Mouse (Mus musculus) MEL (cell line): ENCODE measurements around the gene Srrm2. TPM values are rescaled to one million over a fixed set of nuclear protein-coding genes. Genes with fewer than 3 reads are reported as not detected.

Experiments used
- DNase-seq: peaks from one replicate; pipeline ENCODE4 v3.0.0; 2011; ENCODE audit warnings: low read depth, low spot score
- H3K27ac ChIP-seq: 2 replicates; pipeline ENCODE4 v1.5.1; 2012; ENCODE audit warnings: low read depth, mild to moderate bottlenecking, control low read depth, low read length, moderate library complexity; ENCODE audit not compliant: control insufficient read depth
- H3K27me3 ChIP-seq, 2 experiments: fragments of 150-350 bp in 1 of 2; sonication (generic) in 1 of 2; 2 replicates each; pipeline ENCODE4 v1.6.1; 2012; ENCODE audit warnings: low read length in 2 of 2, mild to moderate bottlenecking in 2 of 2, improper control_type of control experiment in 1 of 2, moderate library complexity in 1 of 2; ENCODE audit not compliant: insufficient read depth in 2 of 2, control insufficient read depth in 1 of 2
- H3K36me3 ChIP-seq, 2 experiments: 2 replicates each; pipeline ENCODE4 v1.6.1; 2012 to 2014; ENCODE audit warnings: low read length in 2 of 2, improper control_type of control experiment in 1 of 2, inconsistent platforms in 1 of 2, mild to moderate bottlenecking in 1 of 2; ENCODE audit not compliant: insufficient read depth in 2 of 2, control insufficient read depth in 1 of 2
- H3K4me1 ChIP-seq, 2 experiments: fragments of 150-350 bp in 1 of 2; sonication (generic) in 1 of 2; 2 replicates each; pipeline ENCODE4 v1.6.1; 2012; ENCODE audit warnings: low read length in 2 of 2, improper control_type of control experiment in 1 of 2, mild to moderate bottlenecking in 1 of 2; ENCODE audit not compliant: insufficient read depth in 2 of 2, control insufficient read depth in 1 of 2
- H3K4me3 ChIP-seq, 2 experiments: fragments of 150-350 bp in 1 of 2; sonication (generic) in 1 of 2; 2 replicates each; pipeline ENCODE4 v1.5.1; 2012; ENCODE audit warnings: low read depth in 2 of 2, low read length in 2 of 2, mild to moderate bottlenecking in 2 of 2, moderate library complexity in 2 of 2, control low read depth in 1 of 2, improper control_type of control experiment in 1 of 2; ENCODE audit not compliant: control insufficient read depth in 1 of 2, insufficient read depth in 1 of 2
- H3K79me2 ChIP-seq: 2 replicates; pipeline ENCODE4 v1.6.1; 2012; ENCODE audit warnings: mild to moderate bottlenecking, low read length, moderate library complexity; ENCODE audit not compliant: control insufficient read depth, poor library complexity, insufficient read depth
- H3K9ac ChIP-seq: 2 replicates; pipeline ENCODE4 v1.6.1; 2012; ENCODE audit warnings: low read depth, mild to moderate bottlenecking, control low read depth, low read length, moderate library complexity; ENCODE audit not compliant: control insufficient read depth, poor library complexity, severe bottlenecking
- H3K9me3 ChIP-seq: fragments of 150-350 bp; sonication (generic); replicated peaks from 2 replicates; pipeline ENCODE4 v1.6.1; 2012; ENCODE audit warnings: mild to moderate bottlenecking, low read length, improper control_type of control experiment, moderate library complexity; ENCODE audit not compliant: insufficient read depth
- CHD1 ChIP-seq: IDR thresholded peaks from 2 replicates; pipeline ENCODE4 v1.6.1; 2012; ENCODE audit warnings: low read depth, mild to moderate bottlenecking, inconsistent platforms, low read length, improper control_type of control experiment
- CHD2 ChIP-seq: IDR thresholded peaks from 2 replicates; pipeline ENCODE4 v1.6.1; 2011; ENCODE audit warnings: low read length, improper control_type of control experiment
- E2F4 ChIP-seq: IDR thresholded peaks from 2 replicates; pipeline ENCODE4 v1.6.1; 2011; ENCODE audit warnings: low read depth, low read length, improper control_type of control experiment, borderline replicate concordance
- ELF1 ChIP-seq: IDR thresholded peaks from 2 replicates; pipeline ENCODE4 v1.6.1; 2014; ENCODE audit warnings: low read depth, mild to moderate bottlenecking, inconsistent platforms, low read length, improper control_type of control experiment, moderate library complexity
- EP300 ChIP-seq, 2 experiments: IDR thresholded peaks; 2 replicates each; pipeline ENCODE4 v1.6.1; 2011; ENCODE audit warnings: improper control_type of control experiment in 2 of 2, low read length in 2 of 2, low read depth in 1 of 2, mild to moderate bottlenecking in 1 of 2
- ETS1 ChIP-seq: IDR thresholded peaks from 2 replicates; pipeline ENCODE4 v1.6.1; 2012; ENCODE audit warnings: low read depth, mild to moderate bottlenecking, inconsistent platforms, low read length, improper control_type of control experiment, moderate library complexity
- GABPA ChIP-seq: IDR thresholded peaks from 2 replicates; pipeline ENCODE4 v1.6.1; 2012; ENCODE audit warnings: low read depth, mild to moderate bottlenecking, inconsistent platforms, low read length, improper control_type of control experiment, moderate library complexity
- GATA1 ChIP-seq: IDR thresholded peaks from 2 replicates; pipeline ENCODE4 v1.6.1; 2011; ENCODE audit warnings: low read depth, low read length, improper control_type of control experiment
- HCFC1 ChIP-seq: IDR thresholded peaks from 2 replicates; pipeline ENCODE4 v1.6.1; 2012; ENCODE audit warnings: low read depth, mild to moderate bottlenecking, inconsistent platforms, low read length, improper control_type of control experiment, moderate library complexity
- JUND ChIP-seq: IDR thresholded peaks from 2 replicates; pipeline ENCODE4 v1.6.1; 2011; ENCODE audit warnings: low read depth, mild to moderate bottlenecking, improper control_type of control experiment, low read length
- KAT2A ChIP-seq: conservative IDR thresholded peaks from 2 replicates; pipeline ENCODE4 v1.6.1; 2012; ENCODE audit warnings: low read depth, low read length, improper control_type of control experiment, inconsistent platforms
- MAX ChIP-seq: IDR thresholded peaks from 2 replicates; pipeline ENCODE4 v1.6.1; 2011; ENCODE audit warnings: low read length, improper control_type of control experiment
- MAZ ChIP-seq: IDR thresholded peaks from 2 replicates; pipeline ENCODE4 v1.6.1; 2012; ENCODE audit warnings: low read depth, mild to moderate bottlenecking, inconsistent platforms, low read length, improper control_type of control experiment
- MEF2A ChIP-seq: IDR thresholded peaks from 2 replicates; pipeline ENCODE4 v1.6.1; 2014; ENCODE audit warnings: low read depth, mild to moderate bottlenecking, inconsistent platforms, low read length, improper control_type of control experiment; ENCODE audit not compliant: poor library complexity, insufficient replicate concordance, severe bottlenecking; ENCODE audit errors: extremely low read depth
- MXI1 ChIP-seq: IDR thresholded peaks from 2 replicates; pipeline ENCODE4 v1.6.1; 2011; ENCODE audit warnings: mild to moderate bottlenecking, low read depth, low read length, improper control_type of control experiment
- MYC ChIP-seq: IDR thresholded peaks from 2 replicates; pipeline ENCODE4 v1.6.1; 2011; ENCODE audit warnings: low read depth, mild to moderate bottlenecking, low read length, improper control_type of control experiment, moderate library complexity
- NRF1 ChIP-seq: IDR thresholded peaks from 2 replicates; pipeline ENCODE4 v1.6.1; 2014; ENCODE audit warnings: low read depth, mild to moderate bottlenecking, inconsistent platforms, low read length, improper control_type of control experiment, moderate library complexity; ENCODE audit not compliant: poor library complexity, insufficient read depth, severe bottlenecking
- POLR2A ChIP-seq, 2 experiments: IDR thresholded peaks; 2 replicates each; pipeline ENCODE4 v1.6.1; 2011 to 2012; ENCODE audit warnings: low read length in 2 of 2, mild to moderate bottlenecking in 2 of 2, control low read depth in 1 of 2, improper control_type of control experiment in 1 of 2, low read depth in 1 of 2, moderate library complexity in 1 of 2; ENCODE audit not compliant: control insufficient read depth in 1 of 2, insufficient read depth in 1 of 2, poor library complexity in 1 of 2
- POLR2AphosphoS2 ChIP-seq: IDR thresholded peaks from 2 replicates; pipeline ENCODE4 v1.6.1; 2011; ENCODE audit warnings: low read length, improper control_type of control experiment
- RAD21 ChIP-seq: IDR thresholded peaks from 2 replicates; pipeline ENCODE4 v1.6.1; 2011; ENCODE audit warnings: mild to moderate bottlenecking, low read depth, low read length, improper control_type of control experiment
- TBP ChIP-seq: IDR thresholded peaks from 2 replicates; pipeline ENCODE4 v1.8.0; 2011; ENCODE audit warnings: low read depth, low read length, improper control_type of control experiment
- TCF12 ChIP-seq: IDR thresholded peaks from 2 replicates; pipeline ENCODE4 v1.6.1; 2014; ENCODE audit warnings: low read depth, mild to moderate bottlenecking, inconsistent platforms, low read length, improper control_type of control experiment, moderate library complexity
- USF1 ChIP-seq: IDR thresholded peaks from 2 replicates; pipeline ENCODE4 v1.6.1; 2014; ENCODE audit warnings: low read depth, mild to moderate bottlenecking, inconsistent platforms, low read length, improper control_type of control experiment, moderate library complexity
- ZMIZ1 ChIP-seq: IDR thresholded peaks from 2 replicates; pipeline ENCODE4 v1.6.1; 2012; ENCODE audit warnings: low read depth, mild to moderate bottlenecking, inconsistent platforms, low read length, improper control_type of control experiment, moderate library complexity
- ZNF384 ChIP-seq: IDR thresholded peaks from 2 replicates; pipeline ENCODE4 v1.6.1; 2012; ENCODE audit warnings: low read depth, mild to moderate bottlenecking, inconsistent platforms, low read length, improper control_type of control experiment
- polyA plus RNA-seq, 2 experiments: library from polyadenylated mRNA; stranded (reverse) in 1 of 2; unstranded in 1 of 2; fragments of >175 nt in 1 of 2; fragments of >200 nt in 1 of 2; gene quantifications; 2 replicates each; pipeline versions ENCODE4 v1.2.1 to v1.2.4; 2012; ENCODE audit warnings: low replicate concordance in 2 of 2, low read depth in 1 of 2; ENCODE audit not compliant: insufficient read length in 2 of 2, insufficient read depth in 1 of 2, missing spikeins in 1 of 2
- total RNA-seq: library from RNA; depleted of rRNA; stranded (reverse); fragments of 300-350 nt; gene quantifications from 2 replicates; pipeline ENCODE4 v1.2.3, GENCODE M21; 2012

Srrm2 gene
- total and polyA plus RNA-seq, 3 experiments: 56.2 to 988 (median 505) TPM

DNA sequence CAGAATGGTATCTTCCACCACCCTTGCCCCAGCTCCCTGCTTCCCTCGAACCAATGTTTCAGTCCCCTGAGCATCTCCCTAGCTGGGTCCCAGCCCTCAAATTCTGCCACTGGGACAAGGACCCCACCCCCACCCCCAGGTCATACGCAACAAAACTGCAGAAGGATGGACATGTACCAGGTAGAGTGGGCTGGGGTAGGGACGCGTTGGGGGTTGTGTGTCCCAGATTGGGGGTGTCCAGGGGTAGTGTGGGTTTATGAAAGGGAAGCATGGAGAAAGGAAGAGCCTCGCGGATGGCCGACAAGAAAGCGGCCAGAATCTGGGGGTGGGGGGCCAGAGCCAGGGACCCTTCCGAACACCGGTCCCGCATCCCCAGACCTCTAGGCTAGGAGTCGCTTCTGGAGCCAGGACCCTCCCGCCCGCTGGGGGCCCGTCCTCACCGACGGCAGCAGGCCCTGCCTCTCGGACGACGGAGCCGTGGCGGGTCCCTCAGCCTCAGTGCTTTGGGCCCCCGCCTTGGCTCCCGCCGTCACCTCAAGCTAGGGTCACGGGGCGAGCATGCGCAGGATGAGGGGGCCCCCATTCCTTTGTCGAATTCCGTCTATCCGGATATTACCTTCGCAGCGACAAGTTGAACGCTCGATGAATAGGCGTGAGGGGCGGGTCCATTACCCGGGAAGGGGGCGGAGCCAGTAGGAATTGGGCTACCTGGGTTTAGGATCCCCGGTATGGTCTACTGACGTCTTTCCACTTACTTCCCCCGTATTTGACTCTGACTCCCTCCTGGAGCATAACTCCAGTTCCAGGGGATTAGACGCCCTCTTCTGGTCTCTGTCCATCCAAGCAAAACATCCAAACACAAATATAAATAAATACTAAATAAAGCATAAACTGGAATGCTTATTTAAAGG lies 4.5 kb upstream of the Srrm2 start, which contains the start of gene Flywch2:
TSS of gene Flywch2 (minus strand) at position 521 of the 911 bp plus-strand sequence.
- no peaks in the 10 kb centered on the region; a peak in 1 of 4 replicates for H3K27me3 ChIP-seq
- peak within 1 kb of the TSS; percentile 10 to 42; a peak in 3 of 4 replicates for H3K4me3 ChIP-seq
- peaks cover 0 to 4% of the 10 kb centered on the region in 2 experiments; a peak in 2 of 4 replicates for H3K36me3 ChIP-seq
- no peak within 1 kb of the TSS for H3K27ac ChIP-seq
- DNase-seq: peak; percentile 74
- H3K9me3 ChIP-seq: no peaks in the 10 kb centered on the region
- H3K4me1 ChIP-seq: peaks cover 0 to 6% of the 10 kb centered on the region in 2 experiments; a peak in 2 of 4 replicates
- TF ChIP-seq ZMIZ1 (no peak), HCFC1 (0 out of 2 replicates have a peak, but pooled peaks have one; percentile 38), MXI1 (no peak), POLR2AphosphoS2 (no peak), POLR2A (IDR thresholded peaks at IDR 0.05; ENCODE audit: control insufficient read depth in 1 of 2, insufficient read depth in 1 of 2, low read depth in 1 of 2, low read length in 2 of 2, poor library complexity in 1 of 2) (peak in 1 of 2 experiments; percentile 23; a peak in 1 of 4 replicates), KAT2A (no peak), CHD2 (no peak), TBP (no peak), ELF1 (no peak), GATA1 (no peak), MAZ (no peak), MYC (no peak), ETS1 (no peak), USF1 (no peak), GABPA (no peak), EP300 (IDR thresholded peaks at IDR 0.05; ENCODE audit: low read depth in 1 of 2, low read length in 2 of 2) (no peak), NRF1 (peak; percentile 71)
- H3K9ac ChIP-seq: peak within 1 kb of the TSS; percentile 48
- H3K79me2 ChIP-seq: no peaks in the 10 kb centered on the region

DNA sequence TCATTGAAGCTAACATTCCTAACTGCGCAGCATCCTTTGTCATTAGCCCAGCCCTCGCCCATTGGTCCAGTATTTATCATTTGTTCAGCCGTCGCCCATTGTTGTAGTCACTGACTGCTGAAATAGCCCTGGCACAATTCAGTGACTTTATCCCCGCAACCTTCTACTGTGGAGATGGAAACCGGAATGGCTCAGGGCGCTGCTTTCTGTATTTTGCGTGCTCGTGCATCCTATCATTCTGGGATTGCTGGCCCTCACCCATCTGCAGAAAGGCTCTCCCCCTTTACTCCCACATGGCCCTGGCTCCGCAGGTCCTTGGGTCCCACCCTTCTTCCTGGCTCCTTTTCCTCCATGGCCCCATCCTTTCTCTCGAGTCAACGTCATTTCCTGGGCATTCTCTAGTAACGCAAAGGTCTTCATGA lies 3.8 kb upstream of the Srrm2 start:
- Histone ChIP-seq H3K4me1 (peaks cover 0 to 6% of the 10 kb centered on the region in 2 experiments; a peak in 2 of 4 replicates), H3K36me3 (peaks cover 0 to 4% of the 10 kb centered on the region in 2 experiments; a peak in 2 of 4 replicates), H3K9ac (peak overlapping the region; percentile 39), H3K27me3 (no peaks in the 10 kb centered on the region; a peak in 1 of 4 replicates), H3K79me2 (no peaks in the 10 kb centered on the region), H3K9me3 (no peaks in the 10 kb centered on the region), H3K27ac (no peak overlapping the region)
- DNase-seq: no peak
- TF ChIP-seq MXI1 (no peak), JUND (no peak), E2F4 (no peak), MEF2A (no peak), ELF1 (no peak), MAX (no peak), MAZ (no peak), ZNF384 (no peak), RAD21 (no peak), CHD2 (no peak), CHD1 (no peak), TCF12 (no peak)
- TF ChIP-seq, all 39 proteins: peak for 0
- peak overlapping the region; percentile 10 to 42; a peak in 3 of 4 replicates for H3K4me3 ChIP-seq
